Mouse (Mus musculus) layer of hippocampus, postnatal 36 days (tissue): ENCODE results near the gene Mylk2. TPM values are rescaled to one million over a fixed set of nuclear protein-coding genes. Genes with fewer than 3 reads are reported as not detected.

Experiments used
- DNase-seq, 2 experiments: peaks; one replicate each; pipeline ENCODE4 v3.0.0; 2022
- total RNA-seq, 2 experiments: library from RNA; stranded (reverse); gene quantifications; 2 replicates each; pipeline ENCODE4 v1.2.3; 2021

Gene Mylk2
- total RNA-seq, result not detected

DNA sequence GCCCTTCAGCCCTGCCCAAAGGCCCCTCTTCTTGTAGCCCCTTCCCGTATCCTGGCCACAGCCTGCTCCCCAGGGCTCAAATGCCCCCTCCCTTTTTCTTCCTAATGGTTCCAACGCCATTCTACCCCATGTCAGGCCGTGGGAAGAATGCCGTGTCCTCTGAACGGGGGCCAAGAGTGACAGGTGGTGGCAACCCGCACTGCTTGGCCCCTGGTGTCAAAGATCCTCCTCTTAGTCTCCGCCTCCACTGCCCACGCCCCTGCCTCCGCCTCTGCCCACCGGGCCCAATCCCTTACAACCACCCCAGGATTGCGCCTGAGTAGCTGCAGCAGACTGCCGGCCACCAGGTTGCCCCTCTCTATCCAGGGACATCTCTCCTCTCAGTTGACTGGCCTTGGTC is at the start of gene Mylk2:
Gene Mylk2, plus strand, starts transcription at position 322 of the 400 bp plus-strand sequence.
- DNase-seq, result no peak

DNA sequence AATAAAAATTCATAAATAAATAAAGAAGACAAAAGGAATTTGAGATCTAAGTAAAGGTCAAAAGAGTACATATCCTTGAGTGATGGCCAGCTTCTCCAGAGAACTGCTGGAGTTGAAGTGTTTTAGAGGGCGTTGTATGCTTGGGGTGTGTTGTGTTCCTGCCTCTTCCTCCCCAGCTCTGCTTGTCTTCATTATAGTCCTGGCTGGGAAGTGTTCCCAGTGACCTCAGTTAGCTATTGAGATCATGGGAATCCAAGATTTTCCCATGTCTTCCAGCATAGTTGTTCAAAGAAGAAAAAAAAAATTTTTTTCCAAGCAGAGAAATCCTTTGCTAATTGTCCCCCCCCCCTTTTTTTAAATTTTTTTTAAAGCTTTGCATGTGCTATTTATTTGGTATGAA is 49.3 kb upstream of the Mylk2 start:
- no peak for DNase-seq

DNA sequence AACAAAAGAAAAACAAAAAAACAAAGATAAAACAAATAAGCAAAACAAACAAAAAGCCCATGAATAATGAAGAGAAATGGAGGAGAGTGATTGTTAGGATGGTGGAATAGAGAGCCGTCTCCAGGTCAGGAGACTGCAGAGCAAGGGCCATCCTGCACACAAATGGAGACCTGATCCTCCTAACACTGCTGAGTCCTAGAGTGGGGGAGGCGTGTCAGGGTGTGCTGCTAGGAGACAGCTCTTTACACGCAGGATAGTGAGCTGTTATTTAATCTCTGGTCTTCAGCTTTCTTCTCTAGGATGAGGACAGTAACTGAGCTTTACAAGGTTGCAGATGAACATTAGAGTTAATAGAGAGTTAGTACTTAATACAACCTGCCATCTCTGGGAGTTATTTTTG is 48.5 kb upstream of the Mylk2 start:
- DNase-seq, result no peak

DNA sequence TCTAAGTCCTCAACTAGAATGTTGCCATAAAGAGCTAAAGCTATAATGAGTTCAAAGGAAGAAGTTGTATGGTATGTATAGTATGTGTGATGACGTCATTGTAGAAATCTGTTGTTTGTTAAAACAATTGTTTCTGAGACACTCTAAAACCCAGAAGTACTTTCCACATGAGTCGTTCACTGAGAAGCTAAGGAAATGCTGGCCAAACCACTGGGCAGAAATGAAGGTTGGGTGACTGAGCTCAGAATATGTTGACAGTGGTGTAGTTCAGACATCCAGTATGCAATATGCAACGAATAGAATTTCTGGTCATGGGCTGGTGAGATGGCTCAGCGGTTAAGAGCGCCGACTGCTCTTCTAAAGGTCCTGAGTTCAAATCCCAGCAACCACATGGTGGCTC is 47.8 kb upstream of the Mylk2 start:
- DNase-seq, result no peak

DNA sequence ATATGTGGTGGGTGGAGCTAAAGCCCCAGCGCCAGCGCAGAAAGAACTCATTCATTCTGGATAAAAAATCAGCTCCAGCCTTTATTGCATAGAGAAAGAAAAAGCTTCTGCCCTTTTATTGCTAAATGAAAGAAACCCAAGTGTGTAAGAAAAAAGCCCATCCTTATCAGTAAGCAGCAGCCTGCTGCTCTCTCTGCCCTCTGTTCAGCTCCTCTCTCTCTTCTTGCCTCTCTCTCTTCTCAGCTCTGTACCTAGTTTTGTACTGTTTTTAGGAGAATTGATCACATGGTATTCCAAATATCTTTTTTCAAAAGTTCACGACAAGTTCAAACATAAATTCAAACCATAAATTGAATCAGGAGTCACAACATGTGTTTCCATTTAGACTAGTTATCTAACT is 32.9 kb upstream of the Mylk2 start:
- DNase-seq, result no peak

DNA sequence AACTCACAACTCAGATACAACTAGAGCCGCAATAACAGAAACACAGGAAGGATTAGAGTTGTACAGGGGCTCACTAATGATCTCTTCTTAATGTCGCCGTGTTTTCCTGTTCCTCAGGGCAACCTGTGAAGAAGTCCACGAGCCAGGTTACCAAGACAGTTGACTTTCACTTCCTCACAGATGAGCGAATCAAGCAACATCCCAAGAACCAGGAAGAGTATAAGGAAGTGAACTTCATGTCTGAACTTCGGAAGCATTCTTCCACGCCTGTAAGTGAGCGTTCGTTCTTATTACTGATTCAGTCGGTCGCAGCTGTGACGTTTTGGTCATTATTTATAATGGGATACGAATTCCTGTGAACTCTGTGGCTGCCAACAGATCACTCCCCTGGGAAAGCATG is 30.3 kb upstream of the Mylk2 start:
- no peak for DNase-seq

DNA sequence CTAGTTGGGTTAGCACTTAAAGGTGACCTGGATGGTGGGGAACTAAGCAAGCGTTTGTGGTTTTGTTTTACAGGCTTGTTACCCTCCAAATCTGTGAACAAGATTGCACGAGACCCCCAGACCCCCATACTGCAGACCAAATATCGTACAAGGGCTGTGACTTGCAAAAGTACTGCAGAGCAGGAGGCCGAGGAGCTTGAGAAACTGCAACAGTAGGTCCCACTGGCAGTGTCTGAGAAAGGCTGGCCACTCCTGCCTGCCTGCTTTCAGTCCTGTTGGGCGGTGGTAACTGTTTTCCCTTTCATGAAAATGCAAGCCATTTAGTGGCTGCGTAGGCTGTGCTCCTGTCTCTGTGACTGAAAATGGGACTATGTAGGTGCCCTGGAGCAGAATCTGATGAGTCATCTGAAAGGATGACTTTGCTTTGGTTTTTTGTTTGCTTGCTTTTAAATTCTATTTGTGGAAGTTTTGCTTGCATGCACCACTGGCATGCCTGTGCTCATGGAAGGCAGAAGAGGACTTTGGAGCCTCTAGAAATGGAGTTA is 27.0 kb upstream of the Mylk2 start:
- peak in 1 of 2 experiments; percentile 5 for DNase-seq

DNA sequence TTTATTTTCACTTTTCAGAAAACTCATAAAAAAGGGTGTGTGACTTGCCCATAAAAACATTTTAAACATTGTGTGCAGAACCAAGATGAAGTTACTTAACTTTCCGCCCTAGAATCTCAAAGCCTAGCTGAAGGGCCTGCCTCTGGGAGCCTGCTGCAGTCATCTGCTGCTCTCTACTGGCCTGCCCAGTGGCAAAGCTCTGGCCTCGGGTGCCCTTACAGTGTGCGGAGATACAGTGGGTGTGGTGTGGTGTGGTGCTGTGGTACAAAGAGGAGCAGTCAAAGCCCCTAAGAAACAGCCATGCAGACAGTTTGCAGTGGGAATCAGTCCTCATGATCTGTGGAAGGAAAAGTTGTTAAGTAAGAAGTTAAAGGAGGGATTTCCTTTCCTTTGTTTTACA is 23.9 kb upstream of the Mylk2 start:
- no peak for DNase-seq

DNA sequence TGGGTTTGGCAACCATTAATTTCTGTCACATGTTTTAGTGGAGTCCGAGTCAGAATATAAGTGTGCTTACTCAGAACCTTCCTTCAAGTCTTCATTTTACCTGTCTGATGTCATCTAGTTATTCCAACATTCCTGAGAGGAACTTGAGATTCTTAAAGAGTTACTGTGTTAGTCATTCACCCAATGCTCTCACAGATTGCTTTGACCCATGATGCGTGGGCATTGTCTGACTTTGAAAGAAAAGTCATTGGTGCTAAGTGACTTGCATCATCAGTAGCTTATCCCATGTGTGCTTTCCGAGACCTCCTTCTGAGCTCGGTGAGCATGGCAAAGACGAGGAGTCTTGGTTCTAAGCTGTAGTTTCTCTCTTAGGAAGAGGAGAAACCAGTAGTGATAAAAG is 22.4 kb upstream of the Mylk2 start:
- no peak for DNase-seq

DNA sequence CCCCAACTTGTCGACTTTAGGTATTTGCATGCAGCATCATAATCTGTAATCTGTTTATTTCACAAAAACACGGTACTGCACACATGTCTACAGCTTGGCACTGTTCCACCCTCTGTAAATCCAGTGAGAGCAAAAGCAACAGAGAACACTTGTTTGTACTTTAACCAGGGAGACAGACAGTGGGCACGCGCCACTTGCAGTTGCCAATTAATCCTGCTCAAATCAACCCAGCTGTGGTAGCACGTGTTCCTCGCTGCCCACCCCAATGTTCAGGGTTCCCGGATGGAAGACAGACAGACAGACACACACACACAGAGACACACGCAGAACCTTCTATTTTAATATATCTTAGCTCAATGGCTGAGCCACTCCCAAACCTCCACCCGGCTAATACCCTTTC is 15.3 kb upstream of the Mylk2 start:
- no peak for DNase-seq

DNA sequence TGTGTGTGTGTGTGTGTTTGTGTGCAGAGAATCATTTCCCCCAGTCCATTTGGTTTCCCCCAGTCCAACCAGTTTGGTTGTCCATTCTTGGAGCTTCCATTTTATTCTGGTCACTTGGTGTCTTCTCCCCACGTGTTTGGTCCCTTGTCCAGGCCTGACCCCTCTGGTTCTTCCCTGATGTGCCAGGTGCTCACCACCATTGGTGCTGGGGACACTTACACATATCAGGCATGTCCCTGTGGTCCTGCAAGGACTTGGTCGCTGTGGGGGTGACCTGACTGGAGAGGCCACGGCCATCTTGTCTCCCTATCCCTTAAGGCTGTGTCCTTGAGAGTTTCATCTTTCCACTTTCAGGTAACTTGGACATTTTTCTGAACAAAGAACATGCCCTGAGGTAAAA is 14.2 kb upstream of the Mylk2 start:
- no peak for DNase-seq

DNA sequence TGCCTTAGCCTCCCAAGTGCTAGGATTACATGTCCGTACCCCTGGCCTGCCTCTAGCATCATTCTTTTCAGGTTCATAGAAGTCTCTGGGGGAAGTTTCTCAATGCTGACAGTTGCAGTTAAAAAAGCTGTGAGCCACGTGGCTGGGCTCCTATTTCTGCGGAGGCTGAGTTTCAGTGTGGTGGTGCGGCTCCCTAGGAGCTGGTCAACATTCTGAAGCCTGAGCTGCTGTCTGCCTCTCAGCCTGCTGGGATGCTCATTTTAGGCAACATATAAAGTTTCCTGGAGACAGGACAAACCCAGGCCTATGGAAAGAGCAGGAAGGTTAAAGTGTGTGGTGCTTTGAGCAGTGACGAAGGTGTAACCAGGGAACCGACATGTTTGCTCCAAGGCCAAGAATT is 12.1 kb upstream of the Mylk2 start:
- no peak for DNase-seq

DNA sequence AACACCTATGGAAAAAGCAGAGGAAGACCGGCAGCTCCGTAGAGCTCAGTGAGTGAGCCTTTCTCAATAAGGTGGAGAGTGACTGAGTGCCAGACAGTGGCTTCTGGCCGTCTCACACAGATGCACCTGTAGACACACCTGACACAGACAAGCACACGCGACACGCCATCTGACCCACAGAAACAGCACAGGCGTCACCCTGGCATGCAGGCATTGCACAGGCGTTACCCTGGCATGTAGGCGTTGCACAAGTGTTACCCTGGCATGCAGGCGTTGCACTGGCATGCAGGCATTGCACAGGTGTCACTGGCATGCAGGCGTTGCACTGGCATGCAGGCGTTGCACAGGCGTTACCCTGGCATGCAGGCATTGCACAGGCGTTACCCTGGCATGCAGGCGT is 9.9 kb upstream of the Mylk2 start:
- DNase-seq, result no peak

DNA sequence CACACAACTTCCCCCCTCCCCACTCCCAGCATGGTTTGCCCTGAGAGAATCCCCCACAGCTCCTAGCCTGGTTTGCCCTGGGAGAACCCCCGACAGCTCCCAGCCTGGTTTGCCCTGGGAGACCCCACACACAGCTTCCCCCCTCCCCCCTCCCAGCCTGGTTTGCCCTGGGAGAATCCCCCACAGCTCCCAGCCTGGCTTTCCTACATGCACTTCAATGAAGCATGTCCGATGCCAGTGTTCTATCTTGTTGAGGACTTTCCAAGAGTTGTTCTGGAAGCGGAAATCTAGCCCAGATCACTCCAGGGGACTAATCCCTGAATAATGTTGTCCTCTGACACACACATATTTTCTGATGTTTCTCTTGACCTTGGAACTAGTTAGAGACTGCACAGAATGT is 8.5 kb upstream of the Mylk2 start:
- no peak for DNase-seq

DNA sequence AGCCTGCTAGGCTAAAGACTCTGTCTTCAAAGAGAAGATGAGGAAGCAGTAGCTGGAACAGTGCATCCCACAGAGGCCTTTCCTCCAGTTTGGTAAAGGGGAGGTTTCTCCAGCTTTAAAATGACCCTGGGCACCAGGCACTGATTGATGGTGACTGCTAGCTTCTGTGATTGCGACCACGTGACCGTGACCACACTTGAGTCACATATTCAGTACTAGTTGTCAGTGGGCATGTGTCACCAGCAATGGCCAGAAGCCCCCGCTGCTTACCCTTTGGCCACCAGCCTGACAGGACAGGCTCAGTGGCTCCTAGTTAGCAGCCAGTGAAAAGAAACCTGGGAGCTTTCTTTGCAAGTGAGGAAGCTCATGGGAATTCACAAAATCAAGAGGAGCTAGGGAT is 7.6 kb upstream of the Mylk2 start:
- no peak for DNase-seq

DNA sequence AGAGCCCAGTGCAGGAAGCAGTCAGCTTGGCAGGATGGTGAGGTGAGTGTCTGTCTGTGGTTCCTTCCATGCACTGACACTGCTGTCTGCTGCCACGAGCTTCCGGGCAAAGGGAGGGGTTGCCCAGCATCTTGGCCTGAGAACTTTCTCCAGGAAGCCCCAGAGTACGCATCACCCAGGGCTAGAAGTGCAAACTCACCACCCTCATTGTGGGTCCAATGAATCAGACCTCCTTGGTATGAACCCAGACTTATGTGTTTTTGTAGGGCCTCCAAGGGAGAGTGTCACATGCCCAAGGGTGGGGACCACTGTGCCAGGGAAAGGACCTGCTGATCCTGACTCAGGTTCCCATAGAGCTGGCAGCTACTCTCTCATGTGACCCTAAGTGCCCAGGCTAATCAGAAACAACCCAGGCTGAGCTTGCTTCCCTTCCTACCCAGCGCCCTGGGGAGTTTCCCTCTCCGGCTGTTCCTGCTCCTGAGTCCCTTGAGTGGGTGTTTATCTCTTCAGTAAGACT is 7.0 kb upstream of the Mylk2 start:
- no peak for DNase-seq

DNA sequence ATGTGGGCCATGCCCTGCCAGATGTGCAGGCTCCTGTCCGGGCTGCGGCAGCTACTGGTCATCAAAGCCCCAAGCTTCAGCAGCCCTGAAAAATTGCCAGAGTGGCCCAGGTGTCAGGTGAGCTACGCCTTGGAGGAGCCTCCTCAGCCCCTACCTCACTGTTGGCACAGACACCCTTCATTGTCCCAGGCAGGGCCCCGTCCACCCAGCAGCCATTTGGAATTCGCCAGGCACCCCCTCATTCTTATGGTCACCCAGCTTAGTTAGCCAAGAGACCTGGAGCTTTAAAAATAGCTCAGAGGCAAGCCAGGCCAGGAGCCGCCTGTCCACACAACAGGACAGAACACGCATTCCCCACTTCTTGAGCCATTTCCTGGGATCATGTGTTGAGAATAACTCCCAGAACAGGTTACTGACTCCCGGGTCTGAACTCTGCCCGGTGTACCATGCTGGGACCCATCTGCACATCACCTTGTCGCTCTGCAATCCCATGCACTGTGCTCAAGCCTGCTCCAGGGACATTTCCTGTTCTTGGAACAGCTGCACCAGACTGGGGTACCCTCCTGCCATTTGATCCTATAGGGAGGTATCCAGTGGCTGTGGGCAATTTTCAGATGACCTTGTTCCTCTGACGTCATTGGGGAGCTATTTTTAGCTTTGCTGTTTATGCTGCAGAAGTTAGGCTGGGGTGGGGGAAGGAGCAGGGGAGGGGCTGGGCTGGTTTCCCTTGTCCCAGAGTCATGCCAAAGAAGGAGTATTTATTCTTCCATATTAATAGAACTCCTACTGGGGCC is 5.9 kb upstream of the Mylk2 start:
- DNase-seq, result no peak

DNA sequence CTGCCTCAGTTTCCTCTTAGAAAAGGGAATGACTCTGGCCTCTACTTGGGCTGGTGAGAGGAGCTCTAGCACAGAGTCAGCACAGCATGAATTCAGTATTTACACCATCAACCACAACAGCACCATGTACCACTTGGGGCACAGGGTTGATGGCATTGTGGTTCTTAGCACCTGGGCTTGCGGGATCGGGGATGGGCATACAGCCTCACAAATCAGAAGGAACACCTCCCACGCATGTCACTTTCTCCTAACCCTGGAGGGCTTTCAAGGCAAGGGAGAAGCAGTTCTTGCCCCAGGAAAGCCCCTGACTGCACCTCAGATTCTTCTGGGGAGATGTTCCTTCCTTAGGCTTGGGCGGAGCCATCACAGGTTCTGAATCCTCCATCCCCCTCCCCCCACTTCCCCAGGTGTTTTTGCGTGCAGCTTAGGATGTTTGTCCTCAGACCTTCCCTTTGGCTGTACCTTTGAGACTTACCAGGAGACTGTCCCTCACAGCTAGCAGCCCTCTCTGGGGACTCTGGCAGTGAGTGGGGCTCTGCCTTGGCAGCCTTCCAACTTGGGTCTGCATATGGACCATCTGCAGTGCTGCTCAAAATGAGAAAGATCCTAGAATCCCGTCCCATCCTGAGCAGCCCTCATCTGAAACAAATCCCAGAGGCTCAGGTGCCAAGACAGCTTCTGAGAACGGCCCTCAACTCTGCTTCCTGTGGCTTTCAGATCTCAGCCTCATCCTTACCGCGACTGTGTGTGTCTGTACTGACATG is 4.7 kb upstream of the Mylk2 start:
- no peak for DNase-seq

DNA sequence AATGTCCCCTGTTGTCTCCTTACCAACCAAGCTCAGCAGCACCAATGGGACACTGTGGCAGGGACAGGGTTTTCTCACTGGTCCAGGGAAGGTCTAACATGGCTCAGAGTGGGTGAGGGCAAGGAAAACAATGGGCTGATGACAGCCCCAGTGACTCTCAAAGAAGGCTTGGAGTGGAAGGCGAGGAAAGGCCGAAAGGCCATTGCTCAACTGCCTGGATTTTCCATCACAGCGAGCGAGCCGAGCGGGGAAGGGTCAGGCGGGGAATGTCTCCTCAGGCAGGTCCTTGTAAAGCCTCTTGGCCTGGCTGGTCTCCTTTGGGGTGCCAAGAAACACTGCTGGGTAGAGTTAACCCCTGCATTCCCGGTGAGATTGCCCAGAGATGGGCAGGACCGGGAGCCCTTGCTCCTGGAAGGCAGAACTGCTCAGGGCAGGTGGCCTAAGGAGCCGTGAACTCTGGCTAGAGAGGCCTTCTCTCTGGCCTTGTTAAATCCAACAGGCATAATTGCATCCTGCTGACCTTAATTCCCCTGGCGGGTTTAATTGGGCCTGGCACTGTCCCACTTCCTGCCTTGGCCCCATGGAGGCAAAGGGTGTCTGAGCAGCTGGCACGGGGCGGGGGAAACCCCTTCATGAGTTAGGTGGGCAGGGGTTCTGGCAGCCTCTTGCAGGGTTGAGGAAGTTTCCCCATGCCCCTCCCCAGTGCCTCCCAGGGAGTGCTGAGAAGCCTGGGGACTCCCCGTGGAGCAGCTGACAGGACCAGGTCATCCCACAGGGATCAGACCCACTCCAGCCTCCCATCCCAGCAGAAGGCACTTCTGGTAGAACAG is 3.8 kb upstream of the Mylk2 start:
- DNase-seq, result no peak

DNA sequence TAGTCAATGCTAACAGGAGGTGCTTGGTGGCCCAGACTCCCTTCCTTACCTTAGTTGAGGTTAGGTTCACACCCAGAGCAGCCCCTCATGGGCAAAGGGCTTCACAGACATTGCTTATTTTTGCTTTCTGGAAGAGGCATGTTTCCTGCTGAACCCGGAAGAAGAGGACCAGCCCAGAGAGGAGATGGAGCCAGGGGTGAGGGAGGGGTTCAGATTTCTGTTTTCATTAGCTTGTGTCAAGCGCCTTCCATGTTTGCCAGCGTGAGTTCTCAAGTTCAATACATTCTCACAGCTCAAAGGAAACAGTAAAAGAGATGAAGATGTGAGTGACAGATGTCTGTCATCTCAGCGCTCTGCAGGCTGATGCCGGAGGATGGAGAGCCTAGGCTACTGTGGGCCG is 1.3 kb upstream of the Mylk2 start:
- DNase-seq, result no peak

DNA sequence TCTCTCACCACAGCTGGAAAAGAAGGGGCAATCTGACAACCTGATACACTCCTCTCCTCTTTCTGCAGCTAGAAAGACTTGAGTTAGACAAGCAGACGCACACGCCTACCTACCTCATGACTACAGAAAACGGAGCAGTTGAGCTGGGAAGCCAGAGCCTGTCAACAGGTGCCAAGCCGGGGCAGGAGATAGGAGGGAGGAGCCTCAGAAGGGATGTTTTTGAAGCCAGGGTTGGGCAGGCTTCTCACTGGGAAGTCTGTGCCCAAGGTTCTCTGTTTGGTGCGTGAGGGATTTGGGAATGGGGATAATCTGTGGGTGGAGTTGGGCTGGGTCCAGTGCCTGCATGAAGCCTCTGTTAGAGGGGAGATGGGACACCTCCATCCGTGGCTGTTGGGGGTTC is 280 bp downstream of the Mylk2 start:
- DNase-seq, result no peak

DNA sequence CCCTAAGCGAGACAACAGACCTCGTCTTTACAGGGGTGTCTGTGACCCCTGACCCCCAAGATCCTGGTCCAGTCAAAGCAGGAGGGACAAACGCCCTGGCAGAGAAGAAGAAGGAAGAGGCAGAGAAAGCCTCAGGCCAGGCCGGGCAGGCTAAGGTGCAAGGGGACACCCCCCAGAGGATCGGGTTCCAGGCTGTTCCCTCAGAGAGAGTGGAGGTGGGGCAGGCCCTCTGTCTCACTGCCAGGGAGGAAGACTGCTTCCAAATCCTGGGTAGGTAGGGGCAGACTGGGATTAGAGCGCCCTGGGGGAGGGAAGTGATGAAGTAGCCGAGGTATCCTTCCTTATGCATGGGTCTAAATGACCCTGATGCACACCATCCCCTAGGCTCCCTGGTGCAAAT is 2.3 kb downstream of the Mylk2 start:
- DNase-seq, result no peak
